Mouse (Mus musculus): ENCODE results near the gene Serpina3g.

Gene Serpina3g

DNA sequence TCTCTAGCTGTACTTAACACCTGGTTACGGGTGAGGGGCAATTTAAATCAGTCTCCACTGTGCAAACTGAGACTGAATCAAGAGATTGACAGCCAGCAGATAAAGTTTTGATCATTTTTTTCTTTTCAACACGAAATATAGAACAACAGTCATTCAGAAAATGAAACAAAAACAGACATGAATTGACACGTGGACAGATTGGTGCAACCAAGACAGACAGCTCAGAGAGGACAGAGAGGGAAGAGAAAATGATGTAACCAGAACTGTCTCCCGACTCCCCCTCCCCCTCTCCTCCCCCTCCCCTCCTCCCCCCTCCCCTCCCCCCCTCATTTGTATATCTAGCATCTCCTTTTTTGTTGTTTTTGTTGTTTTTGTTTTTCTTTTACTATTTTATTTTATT, 53.8 kb downstream of the Serpina3g start:
- Histone ChIP-seq H3K4me1 (replicated peaks; ENCODE audit: low read depth, low read length) (no peaks in the 10 kb centered on the region), H3K36me3 (ENCODE audit: insufficient read depth, low read length) (no peaks in the 10 kb centered on the region), H3K4me3 (replicated peaks; ENCODE audit: low read length) (no peak overlapping the region), H3K27me3 (ENCODE audit: insufficient read depth, low read length) (no peaks in the 10 kb centered on the region), H3K9me3 (ENCODE audit: low read length) (no peaks in the 10 kb centered on the region)
- TF ChIP-seq CTCF (conservative IDR thresholded peaks at IDR 0.05; ENCODE audit: low read length): no peak
- no peak for TF ChIP-seq NANOG (IDR thresholded peaks at IDR 0.05; ENCODE audit: borderline replicate concordance, low read length)
- no peak for TF ChIP-seq POU5F1 (IDR thresholded peaks at IDR 0.05; ENCODE audit: borderline replicate concordance, low read length)
